Mouse (Mus musculus) adrenal gland, adult 18-20 months (tissue): Measurements from ENCODE around the gene Slc25a33. TPM values are rescaled to one million over a fixed set of nuclear protein-coding genes. Genes with fewer than 3 reads are reported as not detected.
A peak's percentile ranks its signal among the peaks of the same experiment; 100 is the strongest.

Source experiments
- DNase-seq, 2 experiments: peaks; one replicate each; pipeline ENCODE4 v3.0.0; 2021 to 2022; ENCODE audit warnings: low spot score in 2 of 2
- total RNA-seq, 2 experiments: library from RNA; stranded (reverse); gene quantifications; 1 replicate in 1 of 2; 2 replicates in 1 of 2; pipeline ENCODE4 v1.2.3; 2021

Slc25a33 gene
- total RNA-seq, 2 experiments from 2014 or later, result 16.3 to 24.3 TPM

GRCm38 (mm10) chr4:149732800-149733199 is 41.3 kb downstream of the Slc25a33 start:
- DNase-seq, result no peak

GRCm38 (mm10) chr4:149732313-149732712 is 41.8 kb downstream of the Slc25a33 start:
- no peak for DNase-seq

- no peak for DNase-seq
Observed at GRCm38 (mm10) chr4:149730827-149731226, 43.2 kb downstream of the Slc25a33 start.

GRCm38 (mm10) chr4:149728810-149729209 is 45.3 kb downstream of the Slc25a33 start:
- no peak for DNase-seq

GRCm38 (mm10) chr4:149727636-149728035 is 46.4 kb downstream of the Slc25a33 start:
- DNase-seq, result no peak

GRCm38 (mm10) chr4:149725661-149726350 is 48.3 kb downstream of the Slc25a33 start:
- peak; percentile 87 to 88 for DNase-seq

GRCm38 (mm10) chr4:149724916-149725470 is 49.1 kb downstream of the Slc25a33 start:
- no peak for DNase-seq

- peak; percentile 41 to 55 for DNase-seq
Observed at GRCm38 (mm10) chr4:149723855-149724731, 50.0 kb downstream of the Slc25a33 start.

- no peak for DNase-seq
Observed at GRCm38 (mm10) chr4:149723021-149723390, 51.1 kb downstream of the Slc25a33 start.

- DNase-seq, result no peak
Observed at GRCm38 (mm10) chr4:149722104-149723020, 51.7 kb downstream of the Slc25a33 start.

- DNase-seq, result no peak
Observed at GRCm38 (mm10) chr4:149721163-149721562, 52.9 kb downstream of the Slc25a33 start.

- no peak for DNase-seq
Observed at GRCm38 (mm10) chr4:149719686-149720085, 54.4 kb downstream of the Slc25a33 start.

- no peak for DNase-seq
Observed at GRCm38 (mm10) chr4:149714542-149714941, 59.5 kb downstream of the Slc25a33 start.

- DNase-seq, result peak in 1 of 2 experiments; percentile 55
Observed at GRCm38 (mm10) chr4:149711955-149712354, 62.1 kb downstream of the Slc25a33 start.

- DNase-seq, result no peak
Observed at GRCm38 (mm10) chr4:149711485-149711884, 62.6 kb downstream of the Slc25a33 start.

- DNase-seq, result peak; percentile 31 to 40
Observed at GRCm38 (mm10) chr4:149710510-149710909, 63.6 kb downstream of the Slc25a33 start.

GRCm38 (mm10) chr4:149705941-149706340 is 68.1 kb downstream of the Slc25a33 start:
- DNase-seq, result no peak

GRCm38 (mm10) chr4:149705298-149705697 is 68.8 kb downstream of the Slc25a33 start:
- no peak for DNase-seq

- no peak for DNase-seq
Observed at GRCm38 (mm10) chr4:149702210-149702979, 71.7 kb downstream of the Slc25a33 start, which contains the start of gene Pik3cd. Gene Pik3cd, minus strand, starts transcription at chr4:149702571.
